Mouse (Mus musculus) urinary bladder, postnatal 10 days (tissue): Measurements from ENCODE around the gene Abcc8.
"Not testable (repeated sequence)": the region's sequence is repeated elsewhere in the genome, so short reads cannot be mapped to it uniquely, and the experiment has no call there.

Source experiments
- DNase-seq: peaks from one replicate; pipeline ENCODE4 v3.0.0; 2022; ENCODE audit warnings: low spot score

Gene Abcc8

DNA sequence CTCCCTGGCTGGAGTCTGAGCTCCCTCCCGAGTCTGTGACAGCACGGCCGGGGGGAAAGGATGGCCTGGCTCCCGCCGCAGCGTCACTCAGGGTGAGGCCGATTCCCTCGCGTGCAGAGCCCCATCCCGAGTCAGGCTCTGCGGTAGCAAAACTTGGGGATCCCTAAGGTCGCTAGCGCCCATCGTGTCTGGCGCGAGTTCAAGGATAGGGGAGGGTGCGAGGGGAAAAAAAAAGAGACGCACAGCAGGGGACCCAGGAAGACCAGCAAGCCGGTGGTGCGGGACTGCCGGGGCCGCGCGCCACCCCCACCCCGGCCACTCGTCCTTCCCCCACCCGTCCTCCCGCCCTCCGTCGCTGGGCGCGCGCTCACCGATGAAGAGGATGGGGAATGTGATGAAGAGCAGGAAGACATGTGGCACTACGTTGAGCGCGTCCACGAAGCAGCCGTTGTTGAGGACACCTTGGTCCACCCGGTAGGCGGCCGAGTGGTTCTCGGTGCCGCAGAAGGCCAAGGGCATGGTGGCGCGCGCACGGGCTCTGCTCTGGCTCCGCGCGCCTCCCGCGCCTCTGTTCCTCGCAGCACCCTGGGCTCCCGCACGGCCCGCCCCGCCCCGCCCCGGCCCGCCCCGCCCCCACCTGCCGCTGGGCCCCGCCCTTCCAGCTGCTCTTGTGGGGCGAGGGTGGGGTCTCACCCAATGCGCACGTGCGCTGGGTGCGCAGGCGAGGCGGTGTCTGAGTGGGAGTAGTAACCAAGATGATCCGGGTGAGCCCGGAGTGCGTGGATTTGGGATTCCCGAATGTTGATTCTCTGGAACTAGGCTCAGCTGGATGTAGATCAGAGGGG is at the start of gene Abcc8:
Gene Abcc8 (minus strand): TSS at position 603 of the 845 bp plus-strand sequence.
- DNase-seq = no peak

DNA sequence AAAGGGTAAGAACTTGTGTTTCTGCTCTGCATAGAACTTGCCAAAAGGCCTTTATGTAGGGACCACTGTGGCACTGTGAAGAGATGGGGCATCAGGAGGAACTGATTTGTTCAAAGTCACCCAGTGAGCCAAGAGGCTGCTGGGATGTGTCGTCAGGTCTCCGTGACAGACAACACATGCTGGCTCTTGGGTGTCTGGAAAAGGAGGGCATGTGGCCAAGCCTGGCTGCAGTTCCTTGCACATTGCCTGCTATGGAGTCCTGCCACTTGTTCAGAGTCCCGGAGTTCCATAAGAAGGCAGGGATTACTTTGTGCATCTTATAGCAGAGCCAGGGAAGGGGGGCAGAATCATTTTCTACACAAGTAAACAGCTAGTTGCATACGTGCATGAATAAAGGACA is 47.1 kb upstream of the Abcc8 start:
- DNase-seq = no peak

DNA sequence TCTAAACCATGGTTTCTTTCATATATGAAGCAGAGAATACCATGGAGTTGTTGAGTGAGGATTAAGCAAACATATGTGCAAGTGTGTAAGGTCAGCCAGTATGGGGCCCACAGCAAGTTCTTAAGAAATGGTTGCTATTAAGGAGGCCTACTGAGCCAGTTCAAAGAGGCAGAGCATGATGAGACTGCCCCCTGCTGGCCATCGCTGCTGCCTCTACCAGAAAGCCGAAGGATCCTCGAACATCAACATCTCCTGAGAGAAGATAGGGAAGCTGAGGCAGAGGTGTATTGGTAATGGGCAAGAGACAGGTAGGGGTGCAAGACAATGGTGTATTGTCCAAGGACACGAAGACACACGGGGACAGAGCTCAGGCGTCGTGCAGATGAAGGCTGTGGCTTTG is 46.4 kb upstream of the Abcc8 start:
- no peak for DNase-seq

- DNase-seq = no peak
Observed at GRCm38 (mm10) chr7:46220591-46221129, 40.8 kb upstream of the Abcc8 start.

GRCm38 (mm10) chr7:46218415-46218814 is 38.6 kb upstream of the Abcc8 start:
- no peak for DNase-seq

DNA sequence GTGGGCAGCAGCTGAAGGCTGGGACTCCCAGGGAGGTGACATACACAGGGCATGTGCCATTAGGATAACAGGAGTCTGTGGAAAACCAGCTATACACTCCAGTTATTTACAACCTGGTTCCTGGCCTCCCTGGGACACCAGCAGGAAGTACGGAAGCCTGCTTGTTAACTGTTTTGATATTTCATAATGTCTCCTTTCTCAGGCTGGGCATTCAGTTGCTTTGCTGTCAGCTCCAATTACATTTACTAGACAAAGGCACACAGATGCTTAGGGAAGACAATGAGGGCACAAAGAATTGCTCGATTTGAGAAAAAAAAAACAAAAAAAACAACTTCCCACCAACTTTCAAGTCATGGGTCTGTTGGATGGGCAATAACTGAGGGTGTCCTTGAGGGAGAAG is 36.6 kb upstream of the Abcc8 start:
- DNase-seq = no peak

- DNase-seq = no peak
Observed at GRCm38 (mm10) chr7:46210276-46210675, 30.4 kb upstream of the Abcc8 start.

DNA sequence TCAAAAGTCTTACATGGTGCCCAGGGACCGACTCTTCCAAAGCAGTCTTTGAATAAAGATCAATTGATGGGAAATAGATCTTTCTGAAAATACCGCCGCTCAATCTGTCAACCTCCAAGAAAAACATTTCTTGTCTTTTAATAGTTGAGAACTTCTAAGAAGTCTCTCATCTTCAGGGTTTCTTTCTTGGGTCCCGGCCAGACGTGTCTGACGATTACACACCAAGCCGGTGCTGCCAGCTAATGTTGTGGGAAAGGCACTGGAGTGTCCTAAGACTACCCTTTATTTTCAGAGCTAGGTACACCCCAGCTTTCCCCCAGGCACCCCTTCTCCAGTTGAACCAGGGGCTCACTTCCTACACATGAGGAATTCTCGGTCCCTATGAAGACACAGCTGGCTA is 28.3 kb upstream of the Abcc8 start:
- DNase-seq = no peak

GRCm38 (mm10) chr7:46204775-46205174 is 24.9 kb upstream of the Abcc8 start:
- no peak for DNase-seq

GRCm38 (mm10) chr7:46204046-46204471 is 24.2 kb upstream of the Abcc8 start:
- DNase-seq = no peak

DNA sequence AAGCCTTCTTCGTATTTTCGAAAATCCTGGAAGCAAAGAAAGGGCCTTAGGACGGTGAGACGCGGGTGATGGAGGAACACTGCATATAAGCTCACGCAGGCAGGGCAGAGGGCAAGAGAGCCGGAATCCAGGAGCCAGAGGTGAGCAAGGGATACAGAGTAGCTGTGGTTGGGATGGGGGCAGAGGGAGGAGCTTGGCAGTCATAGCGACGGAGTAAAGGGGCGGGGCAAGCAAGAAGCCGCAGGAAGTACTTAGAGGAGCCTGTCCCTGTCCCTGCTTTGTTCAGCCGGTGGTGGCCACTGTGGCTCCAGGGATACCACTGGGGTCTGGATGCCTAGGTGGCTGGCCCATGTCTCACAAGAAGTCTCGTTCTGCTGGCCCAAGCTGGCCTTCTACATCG is 21.8 kb upstream of the Abcc8 start:
- DNase-seq = no peak

DNA sequence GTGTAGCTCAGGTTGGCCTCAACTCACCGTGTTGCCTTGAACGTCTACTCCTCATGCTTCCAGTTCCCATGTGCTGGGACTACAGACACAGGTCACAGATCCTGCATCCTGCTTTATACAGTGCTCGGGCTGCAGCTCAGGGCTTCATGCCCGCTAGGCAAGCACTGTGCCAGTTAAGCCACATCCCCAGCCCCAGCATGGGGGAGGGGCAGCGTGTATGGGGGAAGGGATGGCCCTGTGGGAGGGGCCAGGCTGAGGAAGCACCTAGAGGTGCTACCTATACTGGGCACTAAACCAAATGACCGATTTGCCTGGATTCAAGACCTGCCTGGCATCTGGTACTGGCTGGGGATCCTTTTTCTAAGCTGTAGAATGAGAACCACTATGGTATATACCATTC is 20.2 kb upstream of the Abcc8 start:
- no peak for DNase-seq

DNA sequence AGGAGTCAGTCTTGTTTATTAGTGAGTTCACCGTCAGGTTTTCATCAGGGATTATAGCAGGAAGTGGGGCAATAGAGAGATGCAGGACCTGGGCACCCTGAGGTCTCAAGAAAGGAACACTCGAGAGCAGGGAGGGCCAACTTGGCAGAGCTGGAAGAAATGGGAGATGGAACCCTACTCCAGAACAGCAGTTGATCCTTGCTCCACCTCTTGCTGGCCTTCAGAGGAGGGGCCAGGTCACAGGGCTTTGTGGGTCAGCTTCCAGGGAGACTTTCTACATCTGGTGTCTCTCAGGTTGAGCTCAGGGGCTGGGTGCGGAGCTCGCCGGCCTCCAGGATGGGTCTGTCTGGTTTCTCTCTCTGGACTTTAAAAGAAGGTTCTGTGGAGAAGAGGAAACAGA is 15.5 kb upstream of the Abcc8 start:
- no peak for DNase-seq

DNA sequence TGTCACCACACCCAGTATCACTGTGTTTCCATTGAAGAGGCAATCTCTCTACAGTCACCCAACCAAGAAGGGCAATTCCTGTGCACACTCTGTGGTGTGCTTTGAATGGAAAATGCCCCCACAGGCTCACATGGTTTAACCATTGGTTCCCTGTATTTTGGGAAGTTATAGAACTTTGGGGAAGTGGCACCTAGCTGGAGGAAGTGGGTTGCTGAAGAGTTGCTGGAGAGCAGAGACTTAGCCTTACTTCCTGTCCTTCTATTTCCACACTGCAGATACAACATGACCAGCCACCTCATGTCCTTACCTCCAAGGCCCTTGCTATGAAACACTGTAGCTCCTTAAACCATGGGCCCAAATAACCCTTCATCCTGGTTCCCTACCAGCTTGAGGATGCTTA is 4.4 kb upstream of the Abcc8 start:
- no peak for DNase-seq

GRCm38 (mm10) chr7:46181590-46181989 is 1.8 kb upstream of the Abcc8 start:
- DNase-seq = no peak

DNA sequence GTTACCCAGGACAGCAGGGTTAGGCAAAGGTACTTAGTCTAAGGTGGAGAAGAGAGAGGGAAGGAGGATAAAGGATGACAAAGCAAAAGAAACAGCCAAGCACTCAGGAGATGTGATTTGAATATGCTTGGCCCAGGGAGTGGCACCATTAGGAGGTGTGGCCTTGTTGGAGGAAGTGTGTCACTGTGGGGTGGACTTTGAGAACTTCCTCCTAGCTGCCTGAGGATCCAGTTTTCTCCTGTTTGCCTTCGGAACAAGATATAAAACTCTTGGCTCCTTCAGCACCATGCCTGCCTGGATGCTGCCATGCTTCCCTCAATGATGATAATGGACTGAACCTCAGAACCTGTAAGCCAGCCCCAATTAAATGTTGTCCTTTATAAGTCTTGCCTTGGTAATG is 10.9 kb downstream of the Abcc8 start:
- not testable (repeated sequence) for DNase-seq

DNA sequence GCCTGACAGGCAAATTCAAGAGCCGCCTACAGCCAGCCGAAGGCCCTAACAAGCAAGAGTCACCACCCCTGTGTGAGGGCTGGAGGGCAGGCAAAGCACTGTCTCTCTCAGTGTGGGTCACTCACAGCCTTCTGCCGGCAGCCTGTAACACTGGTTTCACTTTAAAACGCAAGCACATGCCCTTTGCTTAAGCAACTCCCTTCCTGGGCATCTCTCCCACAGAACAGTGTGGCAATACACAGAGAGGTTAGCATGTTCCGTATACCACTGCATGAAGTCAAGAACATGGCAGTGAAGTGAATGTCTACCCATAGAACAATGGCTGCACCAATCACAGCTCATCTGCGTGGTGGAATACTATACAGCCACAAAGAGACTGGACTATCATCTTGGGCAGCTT is 11.4 kb downstream of the Abcc8 start:
- DNase-seq = no peak

- DNase-seq = no peak
Observed at GRCm38 (mm10) chr7:46167901-46168300, 11.9 kb downstream of the Abcc8 start.

DNA sequence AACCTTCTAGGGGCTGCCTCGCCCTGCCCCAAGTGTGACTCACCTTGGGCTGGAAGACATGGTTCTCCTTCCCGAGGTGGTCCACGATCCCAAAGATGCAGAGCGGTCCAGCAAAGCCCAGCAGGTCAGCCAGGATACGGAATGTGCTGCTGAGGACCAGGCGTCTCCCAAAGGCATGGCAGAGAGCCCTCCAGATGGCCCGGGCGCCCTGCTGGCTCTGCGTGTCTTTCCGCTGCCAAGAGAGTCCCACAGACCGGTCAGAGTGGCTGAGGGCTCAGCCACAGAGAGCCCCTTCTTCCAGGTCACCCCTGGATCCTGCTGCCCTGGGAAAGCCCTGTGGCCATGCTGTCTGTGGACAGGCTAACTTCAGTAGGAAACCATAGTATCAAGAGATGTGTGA is 14.0 kb downstream of the Abcc8 start:
- no peak for DNase-seq

DNA sequence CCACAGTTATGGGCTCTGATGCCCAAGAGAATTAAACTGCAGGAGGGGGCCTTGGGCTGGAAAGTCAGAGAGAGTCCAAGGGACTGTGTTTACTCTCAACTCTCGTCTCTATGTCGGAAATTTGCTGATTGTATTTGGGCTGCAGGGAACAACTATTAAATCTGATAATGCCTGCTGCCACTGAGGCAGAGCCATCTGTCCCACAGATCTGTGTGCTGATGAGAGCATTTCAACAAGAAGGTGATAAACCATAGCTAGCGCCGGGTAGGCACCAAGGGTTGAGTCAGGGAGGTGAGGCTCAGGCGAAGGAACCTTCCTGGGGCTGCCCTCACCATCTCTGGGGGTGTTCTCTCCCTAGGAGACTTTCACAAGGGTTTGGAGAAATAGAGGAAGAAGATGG is 17.1 kb downstream of the Abcc8 start:
- no peak for DNase-seq

- no peak for DNase-seq
Observed at GRCm38 (mm10) chr7:46162132-46162727, 17.6 kb downstream of the Abcc8 start.

DNA sequence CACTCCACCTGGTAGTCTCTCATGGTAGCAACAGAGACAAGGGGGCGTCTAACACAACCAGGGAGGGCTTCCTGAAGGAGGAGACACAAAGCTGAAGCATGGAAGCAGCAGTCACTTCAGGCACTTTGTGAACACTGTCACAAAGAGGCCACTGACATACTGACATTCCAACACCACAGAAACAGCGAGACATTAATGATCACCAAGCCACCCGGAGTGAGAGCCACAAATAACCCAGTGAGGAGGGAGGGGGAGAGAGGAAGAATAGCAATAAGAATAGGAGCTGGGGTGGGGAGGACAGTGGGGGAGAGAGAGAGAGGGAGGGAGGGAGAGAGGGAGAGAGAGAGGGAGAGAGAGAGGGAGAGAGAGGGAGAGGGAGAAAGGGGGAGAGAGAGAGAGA is 18.2 kb downstream of the Abcc8 start:
- DNase-seq = no peak

DNA sequence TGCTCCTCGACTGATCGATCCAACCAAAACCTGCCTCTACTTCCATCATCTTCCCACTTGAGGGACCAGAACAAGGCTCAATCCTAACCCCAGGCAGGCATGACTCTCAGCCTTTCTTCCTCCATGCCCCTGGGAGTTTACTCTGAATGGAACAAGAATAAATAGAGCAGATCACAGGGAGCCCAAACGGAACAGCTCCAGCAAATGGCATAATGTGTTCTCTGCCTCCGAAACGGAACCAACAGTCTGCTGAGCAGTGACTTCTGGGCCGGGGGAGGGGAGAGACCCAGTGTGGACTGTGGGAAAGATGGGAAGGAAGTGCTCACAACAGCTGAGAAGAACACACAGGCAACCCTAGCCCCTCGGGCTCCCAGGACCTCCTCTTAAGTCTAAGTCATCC is 22.1 kb downstream of the Abcc8 start:
- no peak for DNase-seq
